Mouse (Mus musculus) brain, embryonic 14.5 days (tissue): ENCODE results near the gene Bcl6. TPM values are rescaled to one million over a fixed set of nuclear protein-coding genes. Genes with fewer than 3 reads are reported as not detected.

Experiments used
- DNase-seq: peaks from one replicate; pipeline ENCODE4 v3.0.0-alpha.2; 2011; ENCODE audit warnings: low read depth
- CTCF ChIP-seq: fragments of 200-500 bp; IDR thresholded peaks from 2 replicates; pipeline ENCODE4 v1.5.1; 2012; ENCODE audit warnings: inconsistent platforms, mild to moderate bottlenecking, moderate library complexity, borderline replicate concordance; ENCODE audit not compliant: insufficient read depth, insufficient read length; ENCODE audit errors: extremely low read depth
- POLR2A ChIP-seq: fragments of 200-500 bp; IDR thresholded peaks from 2 replicates; pipeline ENCODE4 v1.6.1; 2012; ENCODE audit warnings: mild to moderate bottlenecking, inconsistent platforms, borderline replicate concordance; ENCODE audit not compliant: poor library complexity, insufficient read depth, insufficient read length, severe bottlenecking; ENCODE audit errors: extremely low read depth
- polyA plus RNA-seq: library from polyadenylated mRNA; depleted of rRNA; stranded (reverse); fragments of >200 nt; gene quantifications from 2 replicates; pipeline ENCODE4 v1.2.3, GENCODE M21; 2012

The Bcl6 gene
- polyA plus RNA-seq, 1 experiment: 3.5 TPM

- TF ChIP-seq CTCF: no peak
- DNase-seq: peak; percentile 48
These were observed 7.5 kb downstream of the Bcl6 start for GRCm38 (mm10) chr16:23980991-23981720.

GRCm38 (mm10) chr16:23980201-23980870 is 8.3 kb downstream of the Bcl6 start:
- no peak for DNase-seq
- TF ChIP-seq POLR2A (no peak), CTCF (no peak)

- no peak for DNase-seq
- no peak for TF ChIP-seq CTCF
- no peak for TF ChIP-seq POLR2A
These were observed 9.2 kb downstream of the Bcl6 start for GRCm38 (mm10) chr16:23979446-23979845.

GRCm38 (mm10) chr16:23978495-23978894 is 10.2 kb downstream of the Bcl6 start:
- peak; percentile 18 for DNase-seq
- TF ChIP-seq POLR2A (no peak), CTCF (no peak)

GRCm38 (mm10) chr16:23977732-23978131 is 10.9 kb downstream of the Bcl6 start:
- DNase-seq: no peak
- TF ChIP-seq CTCF: no peak
- TF ChIP-seq POLR2A: no peak

GRCm38 (mm10) chr16:23976196-23976595 is 12.5 kb downstream of the Bcl6 start:
- TF ChIP-seq CTCF: no peak
- DNase-seq: no peak

- no peak for DNase-seq
- TF ChIP-seq POLR2A: no peak
- no peak for TF ChIP-seq CTCF
These were observed 14.9 kb downstream of the Bcl6 start for GRCm38 (mm10) chr16:23973635-23974367.

GRCm38 (mm10) chr16:23972901-23973300 is 15.8 kb downstream of the Bcl6 start:
- TF ChIP-seq POLR2A (no peak), CTCF (no peak)
- no peak for DNase-seq

- DNase-seq: no peak
- no peak for TF ChIP-seq POLR2A
- no peak for TF ChIP-seq CTCF
These were observed 16.4 kb downstream of the Bcl6 start for GRCm38 (mm10) chr16:23972126-23972740.

- peak; percentile 18 for DNase-seq
These were observed 18.7 kb downstream of the Bcl6 start for GRCm38 (mm10) chr16:23969919-23970318.

GRCm38 (mm10) chr16:23968888-23969287 is 19.8 kb downstream of the Bcl6 start:
- no peak for DNase-seq
- TF ChIP-seq POLR2A (no peak), CTCF (no peak)

More at GRCm38 (mm10) chr16:23969919-23970318, 18.7 kb downstream of the Bcl6 start:
- TF ChIP-seq POLR2A (no peak), CTCF (no peak)
